Mouse (Mus musculus): ENCODE data around the gene Trove2.

DNA sequence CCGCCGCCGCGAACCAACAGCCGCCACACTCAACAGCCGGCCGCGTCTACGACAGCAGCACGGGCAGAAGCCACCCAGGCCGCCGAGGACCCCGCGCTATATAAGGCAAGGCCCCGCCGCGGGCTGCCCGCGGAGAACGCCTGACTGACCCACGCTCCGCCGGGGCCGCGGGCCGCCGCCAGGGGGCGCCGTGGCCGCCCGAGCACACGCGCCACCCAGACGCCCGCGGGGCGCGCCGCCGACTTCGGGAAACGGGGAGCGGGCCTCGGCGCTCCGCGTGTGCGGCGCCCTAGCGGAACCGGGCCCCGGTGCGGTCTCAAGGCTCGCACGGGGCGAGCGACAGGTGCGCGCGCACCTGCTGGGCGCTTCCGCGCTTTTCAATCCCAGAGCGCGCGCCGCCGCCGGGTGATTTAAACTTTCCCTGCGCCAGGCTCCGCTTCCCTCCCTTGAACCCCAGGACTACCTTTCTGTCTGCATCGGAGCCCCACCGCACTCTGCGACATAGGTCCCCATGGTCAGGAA lies 74.1 kb downstream of the Trove2 start, which contains the start of gene Cdc73:
- peak; percentile 72 for TF ChIP-seq CTCF (IDR thresholded peaks at IDR 0.05; ENCODE audit: insufficient read depth, low read depth, low read length)
- peak; percentile 58 for TF ChIP-seq POLR2A (IDR thresholded peaks at IDR 0.05; ENCODE audit: insufficient read depth, low read depth, low read length)

Data from olfactory bulb, adult 2 months (tissue).